Mouse (Mus musculus): ENCODE results near the gene Cd19. TPM values are rescaled to one million over a fixed set of nuclear protein-coding genes. Genes with fewer than 3 reads are reported as not detected.
"Not testable (repeated sequence)": the region's sequence is repeated elsewhere in the genome, so short reads cannot be mapped to it uniquely, and the experiment has no call there.

Gene Cd19
- polyA plus RNA-seq, 1 experiment from 2014 or later = not detected

GRCm38 (mm10) chr7:126408686-126409085 is 6.0 kb downstream of the Cd19 start:
- Histone ChIP-seq H3K27me3 (replicated peaks; ENCODE audit: control insufficient read depth, insufficient read depth, low read length) (no peaks in the 10 kb centered on the region), H3K9ac (ENCODE audit: low read length) (no peak overlapping the region), H3K27ac (ENCODE audit: low read depth, low read length) (no peak overlapping the region), H3K4me1 (ENCODE audit: control insufficient read depth, insufficient read depth, low read length) (no peaks in the 10 kb centered on the region), H3K4me3 (ENCODE audit: low read depth, low read length) (no peak overlapping the region), H3K4me2 (ENCODE audit: low read length) (no peak overlapping the region), H3K36me3 (ENCODE audit: control insufficient read depth, insufficient read depth, low read length) (no peaks in the 10 kb centered on the region), H3K9me3 (replicated peaks; ENCODE audit: control insufficient read depth, low read length) (no peaks in the 10 kb centered on the region)
- WGBS = 86% methylated on average over 2 of the region's 2 CpGs
- DNase-seq (ENCODE audit: low spot score) (no peak), ATAC-seq (no peak)

GRCm38 (mm10) chr7:126402518-126402917 is 12.2 kb downstream of the Cd19 start:
- not testable (repeated sequence) for H3K4me2 ChIP-seq (ENCODE audit: low read length); DNase-seq (ENCODE audit: low spot score); H3K27me3 ChIP-seq (replicated peaks; ENCODE audit: control insufficient read depth, insufficient read depth, low read length); H3K9ac ChIP-seq (ENCODE audit: low read length); H3K4me1 ChIP-seq (ENCODE audit: control insufficient read depth, insufficient read depth, low read length); H3K36me3 ChIP-seq (ENCODE audit: control insufficient read depth, insufficient read depth, low read length); H3K4me3 ChIP-seq (ENCODE audit: low read depth, low read length); ATAC-seq; H3K9me3 ChIP-seq (replicated peaks; ENCODE audit: control insufficient read depth, low read length); H3K27ac ChIP-seq (ENCODE audit: low read depth, low read length)
- WGBS = 86% methylated on average over 7 of the region's 8 CpGs

GRCm38 (mm10) chr7:126399548-126399947 is 15.1 kb downstream of the Cd19 start:
- 8% methylated on average over 5 of the region's 5 CpGs for WGBS
- H3K4me2 ChIP-seq (ENCODE audit: low read length) = no peak overlapping the region
- ATAC-seq (no peak), DNase-seq (ENCODE audit: low spot score) (peak; percentile 88)
- no peak overlapping the region for H3K9ac ChIP-seq (ENCODE audit: low read length)
- no peaks in the 10 kb centered on the region for H3K9me3 ChIP-seq (replicated peaks; ENCODE audit: control insufficient read depth, low read length)
- no peak overlapping the region for H3K27ac ChIP-seq (ENCODE audit: low read depth, low read length)
- no peaks in the 10 kb centered on the region for H3K36me3 ChIP-seq (ENCODE audit: control insufficient read depth, insufficient read depth, low read length)
- no peak overlapping the region for H3K4me3 ChIP-seq (ENCODE audit: low read depth, low read length)
- H3K27me3 ChIP-seq (replicated peaks; ENCODE audit: control insufficient read depth, insufficient read depth, low read length) = no peaks in the 10 kb centered on the region
- H3K4me1 ChIP-seq (ENCODE audit: control insufficient read depth, insufficient read depth, low read length) = no peaks in the 10 kb centered on the region

- H3K4me3 ChIP-seq (ENCODE audit: low read depth, low read length) = no peak overlapping the region
- H3K9ac ChIP-seq (ENCODE audit: low read length) = no peak overlapping the region
- 91% methylated on average over 4 of the region's 4 CpGs for WGBS
- H3K27ac ChIP-seq (ENCODE audit: low read depth, low read length) = no peak overlapping the region
- H3K4me1 ChIP-seq (ENCODE audit: control insufficient read depth, insufficient read depth, low read length) = no peaks in the 10 kb centered on the region
- no peaks in the 10 kb centered on the region for H3K9me3 ChIP-seq (replicated peaks; ENCODE audit: control insufficient read depth, low read length)
- H3K27me3 ChIP-seq (replicated peaks; ENCODE audit: control insufficient read depth, insufficient read depth, low read length) = no peaks in the 10 kb centered on the region
- no peak overlapping the region for H3K4me2 ChIP-seq (ENCODE audit: low read length)
- ATAC-seq (no peak), DNase-seq (ENCODE audit: low spot score) (no peak)
- H3K36me3 ChIP-seq (ENCODE audit: control insufficient read depth, insufficient read depth, low read length) = no peaks in the 10 kb centered on the region
Observed at GRCm38 (mm10) chr7:126397822-126398221, 16.9 kb downstream of the Cd19 start.

GRCm38 (mm10) chr7:126397221-126397620 is 17.5 kb downstream of the Cd19 start:
- Histone ChIP-seq H3K4me2 (ENCODE audit: low read length) (peak overlapping the region; percentile 27), H3K9ac (ENCODE audit: low read length) (no peak overlapping the region), H3K4me1 (ENCODE audit: control insufficient read depth, insufficient read depth, low read length) (no peaks in the 10 kb centered on the region), H3K4me3 (ENCODE audit: low read depth, low read length) (no peak overlapping the region), H3K9me3 (replicated peaks; ENCODE audit: control insufficient read depth, low read length) (no peaks in the 10 kb centered on the region), H3K27ac (ENCODE audit: low read depth, low read length) (no peak overlapping the region), H3K27me3 (replicated peaks; ENCODE audit: control insufficient read depth, insufficient read depth, low read length) (no peaks in the 10 kb centered on the region), H3K36me3 (ENCODE audit: control insufficient read depth, insufficient read depth, low read length) (no peaks in the 10 kb centered on the region)
- DNase-seq (ENCODE audit: low spot score) (no peak), ATAC-seq (no peak)
- 52% methylated on average over 6 of the region's 6 CpGs for WGBS

GRCm38 (mm10) chr7:126396298-126397119 is 18.2 kb downstream of the Cd19 start, which contains the start of gene Nfatc2ip:
TSS of gene Nfatc2ip (minus strand) at chr7:126396737.
- Histone ChIP-seq H3K36me3 (ENCODE audit: control insufficient read depth, insufficient read depth, low read length) (0 out of 2 replicates have a peak, but pooled peaks cover under 1% of the 10 kb centered on the region), H3K27me3 (replicated peaks; ENCODE audit: control insufficient read depth, insufficient read depth, low read length) (no peaks in the 10 kb centered on the region), H3K4me3 (ENCODE audit: low read depth, low read length) (peak within 1 kb of the TSS; percentile 92), H3K9ac (ENCODE audit: low read length) (peak within 1 kb of the TSS; percentile 82), H3K9me3 (replicated peaks; ENCODE audit: control insufficient read depth, low read length) (no peaks in the 10 kb centered on the region), H3K27ac (ENCODE audit: low read depth, low read length) (peak within 1 kb of the TSS; percentile 33; the same call in 1 of the 2 replicates), H3K4me2 (ENCODE audit: low read length) (peak within 1 kb of the TSS; percentile 82), H3K4me1 (ENCODE audit: control insufficient read depth, insufficient read depth, low read length) (no peaks in the 10 kb centered on the region)
- peak; percentile 100 for DNase-seq (ENCODE audit: low spot score)
- WGBS = under 1% methylated on average over 59 of the region's 59 CpGs
- peak; percentile 100 for ATAC-seq

- H3K4me1 ChIP-seq (ENCODE audit: control insufficient read depth, insufficient read depth, low read length); H3K9ac ChIP-seq (ENCODE audit: low read length); H3K27ac ChIP-seq (ENCODE audit: low read depth, low read length); H3K9me3 ChIP-seq (replicated peaks; ENCODE audit: control insufficient read depth, low read length); H3K4me3 ChIP-seq (ENCODE audit: low read depth, low read length); H3K4me2 ChIP-seq (ENCODE audit: low read length); DNase-seq (ENCODE audit: low spot score); ATAC-seq; H3K27me3 ChIP-seq (replicated peaks; ENCODE audit: control insufficient read depth, insufficient read depth, low read length): not testable (repeated sequence)
- WGBS = 88% methylated on average over 7 of the region's 7 CpGs
- H3K36me3 ChIP-seq (ENCODE audit: control insufficient read depth, insufficient read depth, low read length) = peaks cover 28% of the 10 kb centered on the region
Observed at GRCm38 (mm10) chr7:126392086-126392884, 22.4 kb downstream of the Cd19 start.

GRCm38 (mm10) chr7:126388185-126388584 is 26.5 kb downstream of the Cd19 start:
- Histone ChIP-seq H3K4me1 (ENCODE audit: control insufficient read depth, insufficient read depth, low read length) (no peaks in the 10 kb centered on the region), H3K27me3 (replicated peaks; ENCODE audit: control insufficient read depth, insufficient read depth, low read length) (no peaks in the 10 kb centered on the region), H3K27ac (ENCODE audit: low read depth, low read length) (no peak overlapping the region), H3K9ac (ENCODE audit: low read length) (no peak overlapping the region), H3K4me2 (ENCODE audit: low read length) (no peak overlapping the region), H3K4me3 (ENCODE audit: low read depth, low read length) (no peak overlapping the region), H3K9me3 (replicated peaks; ENCODE audit: control insufficient read depth, low read length) (no peaks in the 10 kb centered on the region), H3K36me3 (ENCODE audit: control insufficient read depth, insufficient read depth, low read length) (peaks cover 56% of the 10 kb centered on the region)
- ATAC-seq (no peak), DNase-seq (ENCODE audit: low spot score) (no peak)
- WGBS = 94% methylated on average over 1 of the region's 1 CpGs
